Mouse (Mus musculus): ENCODE measurements at regions not wholly inside any gene's neighbourhood (a gene's known extent, or its start where the extent isn't known, plus 50 kb on each side); places are given as distances from the start of the nearest gene placed in this dataset.

DNA sequence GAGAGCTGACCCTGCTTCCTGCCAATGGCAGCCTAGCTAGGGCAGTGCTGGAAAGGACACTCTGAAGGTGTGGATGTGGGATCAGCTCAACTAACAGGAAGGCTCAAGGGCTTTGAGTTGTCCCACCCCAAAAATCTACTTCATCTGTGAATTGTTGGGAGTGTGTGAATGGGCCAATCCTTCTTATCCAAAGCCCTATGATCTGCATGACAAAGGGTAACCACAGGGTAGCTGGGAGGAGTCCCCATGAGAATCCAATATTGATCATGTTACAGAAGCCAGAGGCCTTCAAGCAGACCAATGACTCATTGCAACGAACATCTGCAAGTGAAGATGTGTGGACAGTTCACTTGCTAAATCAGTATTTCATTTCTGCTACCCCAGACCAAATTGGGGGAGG lies 51.1 kb upstream of the Adra1b start:
- Histone ChIP-seq H3K36me3 (replicated peaks) (no peaks in the 10 kb centered on the region), H3K4me1 (no peaks in the 10 kb centered on the region), H3K9me3 (0 out of 2 replicates have a peak, but pooled peaks cover 3% of the 10 kb centered on the region), H3K27me3 (replicated peaks; ENCODE audit: low read depth, poor library complexity, severe bottlenecking) (no peaks in the 10 kb centered on the region), H3K27ac (replicated peaks) (no peak overlapping the region), H3K4me3 (no peak overlapping the region)
- no peak for DNase-seq (ENCODE audit: low spot score)
- 87% methylated on average over 1 of the region's 1 CpGs for WGBS

DNA sequence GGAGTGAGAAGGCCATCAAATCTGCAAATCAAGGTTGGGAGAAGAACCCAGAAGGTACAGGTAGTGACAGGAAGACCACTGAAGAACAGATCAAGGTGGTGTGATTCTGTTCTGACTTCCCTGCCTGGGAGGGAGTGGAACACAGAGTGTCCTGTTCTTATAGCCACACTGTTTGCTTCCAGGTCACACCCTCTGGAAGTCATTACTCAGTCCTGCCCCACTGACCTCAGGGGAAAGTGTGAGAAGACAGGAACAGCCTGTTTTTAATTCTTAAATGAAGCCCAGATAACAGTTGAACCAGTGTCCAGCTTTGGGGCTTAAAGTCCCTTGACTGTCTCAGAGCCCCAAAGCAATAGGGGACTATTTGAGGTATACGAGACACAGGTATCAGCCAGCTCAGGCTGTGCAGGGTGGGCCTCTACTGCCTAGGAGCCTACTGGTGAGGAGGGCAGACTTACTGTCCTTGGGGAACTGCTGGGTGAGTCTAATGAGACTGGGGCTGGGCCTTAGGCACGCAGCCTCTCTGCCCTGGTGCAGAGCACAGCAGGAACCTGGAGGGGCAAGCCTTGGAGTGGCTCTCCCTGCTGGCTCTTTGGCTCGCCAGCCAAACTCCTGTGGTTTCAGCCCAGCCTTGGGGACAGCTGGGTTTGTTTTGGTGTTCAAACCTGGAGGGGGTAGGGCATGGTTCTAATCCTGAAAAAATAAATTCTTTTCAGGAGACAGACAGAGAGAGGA lies 57.4 kb upstream of the Adra1b start:
- Histone ChIP-seq H3K9me3 (no peaks in the 10 kb centered on the region), H3K4me1 (peaks cover 11% of the 10 kb centered on the region), H3K36me3 (replicated peaks) (no peaks in the 10 kb centered on the region), H3K4me3 (no peak overlapping the region), H3K27ac (replicated peaks) (peak overlapping the region; percentile 44; the same call in 1 of the 2 replicates), H3K27me3 (replicated peaks; ENCODE audit: low read depth, poor library complexity, severe bottlenecking) (no peaks in the 10 kb centered on the region)
- DNase-seq (ENCODE audit: low spot score): peak; percentile 26
- WGBS: 28% methylated on average over 3 of the region's 3 CpGs

DNA sequence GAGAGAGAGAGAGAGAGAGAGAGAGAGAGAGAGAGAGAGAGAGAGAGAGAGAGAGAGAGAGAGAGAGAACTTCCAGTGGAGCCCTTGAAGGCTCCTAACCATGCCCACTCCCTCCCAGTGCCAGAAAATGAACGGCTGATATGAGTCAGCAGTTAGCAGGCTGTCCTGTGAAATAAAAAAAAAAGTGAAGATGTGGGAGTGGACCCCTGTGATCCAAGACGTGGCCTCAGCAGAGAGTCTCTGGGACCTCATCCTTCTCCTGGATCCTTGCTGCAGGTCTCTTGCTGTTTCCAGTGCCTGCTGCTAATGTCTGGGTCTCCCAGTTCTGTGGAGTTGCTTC lies 57.9 kb upstream of the Adra1b start:
- no peak for DNase-seq (ENCODE audit: low spot score)
- WGBS: 52% methylated on average over 2 of the region's 2 CpGs
- Histone ChIP-seq H3K9me3 (no peaks in the 10 kb centered on the region), H3K27me3 (replicated peaks; ENCODE audit: low read depth, poor library complexity, severe bottlenecking) (no peaks in the 10 kb centered on the region), H3K27ac (replicated peaks) (no peak overlapping the region), H3K36me3 (replicated peaks) (no peaks in the 10 kb centered on the region), H3K4me3 (no peak overlapping the region), H3K4me1 (peaks cover 11% of the 10 kb centered on the region)

DNA sequence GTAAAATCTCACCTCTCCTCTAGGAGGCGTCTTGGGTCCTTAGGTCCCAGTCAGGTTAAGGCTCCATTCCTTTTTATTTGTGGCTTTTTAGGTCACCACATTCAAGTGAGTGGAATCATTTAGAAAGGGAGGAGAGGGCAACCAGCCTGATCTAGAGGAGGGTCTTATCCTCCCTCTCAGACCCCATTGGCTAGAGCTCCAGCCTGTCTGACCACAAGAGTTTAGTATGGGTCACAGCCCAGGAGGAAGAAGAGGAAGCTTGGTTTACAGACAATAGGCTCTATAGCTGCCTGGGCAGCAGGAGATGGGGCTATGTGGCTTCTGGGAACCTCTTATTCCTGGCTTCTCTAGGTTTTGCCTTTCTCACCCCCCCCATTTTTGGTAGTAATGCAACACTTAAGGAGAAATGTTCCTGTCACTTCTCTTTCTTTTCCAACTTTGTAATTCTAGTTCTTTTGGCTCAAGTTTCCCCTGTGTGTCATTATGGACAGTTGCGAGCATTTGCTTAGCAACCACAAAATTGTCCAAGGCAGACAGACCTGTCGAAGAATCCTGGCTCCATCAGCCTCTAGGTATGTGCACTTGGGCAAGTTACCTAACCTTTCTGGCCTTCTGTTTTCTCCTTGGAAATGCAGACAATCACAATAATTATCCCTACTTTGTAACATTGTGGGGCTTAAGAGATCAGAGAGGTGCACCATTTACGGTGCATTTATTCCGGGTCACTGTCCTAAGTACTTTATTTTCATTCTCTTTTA lies 59.5 kb upstream of the Adra1b start:
- DNase-seq (ENCODE audit: low spot score): no peak
- WGBS: 76% methylated on average over 5 of the region's 5 CpGs

DNA sequence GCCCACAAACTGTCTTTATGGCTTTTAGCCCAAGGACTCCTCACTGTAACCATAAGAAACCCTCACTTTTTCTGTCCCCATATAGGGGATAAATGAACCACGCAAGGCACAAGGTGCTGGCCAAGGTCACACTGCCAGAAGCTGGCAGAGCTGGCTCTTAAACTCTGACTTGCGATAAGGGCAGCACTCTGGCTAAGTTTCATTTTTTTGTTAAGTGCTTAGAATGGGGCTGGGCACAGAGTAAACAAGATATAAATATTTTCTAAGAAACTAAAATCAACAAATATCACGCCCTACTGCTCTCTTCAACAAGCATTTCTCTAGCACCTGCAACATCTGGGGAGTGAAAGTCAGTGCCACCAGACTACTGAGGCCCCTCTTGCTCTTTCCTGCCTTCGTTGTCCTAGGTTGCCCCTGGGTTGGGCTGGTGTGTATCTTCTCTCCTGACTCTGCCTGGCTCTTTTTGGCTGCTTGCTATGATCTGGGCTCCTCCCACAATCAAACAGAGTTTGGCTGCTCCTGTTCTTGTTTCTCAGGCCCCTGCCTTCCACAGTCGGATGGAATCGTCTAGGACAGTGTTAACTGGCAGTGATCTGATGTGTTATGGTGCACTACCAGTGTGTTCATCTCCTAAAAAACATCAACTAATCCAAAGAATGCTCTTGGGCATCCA lies 60.5 kb upstream of the Adra1b start:
- no peaks in the 10 kb centered on the region for H3K9me3 ChIP-seq
- H3K4me1 ChIP-seq: peaks cover 11% of the 10 kb centered on the region
- H3K27me3 ChIP-seq (replicated peaks; ENCODE audit: low read depth, poor library complexity, severe bottlenecking): no peaks in the 10 kb centered on the region
- no peak overlapping the region for H3K27ac ChIP-seq (replicated peaks)
- no peak overlapping the region for H3K4me3 ChIP-seq
- H3K36me3 ChIP-seq (replicated peaks): no peaks in the 10 kb centered on the region
- 85% methylated on average over 6 of the region's 6 CpGs for WGBS
- DNase-seq (ENCODE audit: low spot score): no peak

More for the DNA sequence above, 59.5 kb upstream of the Adra1b start:
- Histone ChIP-seq H3K9me3 (no peaks in the 10 kb centered on the region), H3K4me3 (no peak overlapping the region), H3K36me3 (replicated peaks) (no peaks in the 10 kb centered on the region), H3K27me3 (replicated peaks; ENCODE audit: low read depth, poor library complexity, severe bottlenecking) (no peaks in the 10 kb centered on the region), H3K4me1 (peaks cover 11% of the 10 kb centered on the region), H3K27ac (replicated peaks) (no peak overlapping the region)

DNA sequence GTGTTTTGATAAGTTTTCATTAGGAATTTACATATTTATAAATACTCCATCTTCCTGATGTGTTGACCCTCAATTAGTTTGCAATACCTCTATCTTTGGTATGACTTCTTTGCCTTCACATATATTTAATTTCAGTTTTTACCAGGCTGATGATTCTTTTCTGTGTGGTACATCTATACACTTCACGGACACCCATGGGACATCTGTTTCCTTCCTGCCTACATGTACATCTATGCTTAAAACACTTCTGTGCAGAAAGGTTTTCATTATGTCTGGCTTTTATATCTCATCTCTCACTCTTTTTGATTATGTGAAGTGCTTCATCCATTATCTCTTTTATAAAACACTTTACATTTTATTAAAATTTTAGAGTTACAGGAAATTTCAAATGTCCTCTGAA lies 66.8 kb upstream of the Adra1b start:
- DNase-seq (ENCODE audit: low spot score): no peak
- H3K4me3 ChIP-seq: no peak overlapping the region
- no peaks in the 10 kb centered on the region for H3K4me1 ChIP-seq
- no peaks in the 10 kb centered on the region for H3K27me3 ChIP-seq (replicated peaks; ENCODE audit: low read depth, poor library complexity, severe bottlenecking)
- no peak overlapping the region for H3K27ac ChIP-seq (replicated peaks)
- WGBS: 92% methylated on average over 1 of the region's 1 CpGs
- H3K36me3 ChIP-seq (replicated peaks): no peaks in the 10 kb centered on the region
- no peaks in the 10 kb centered on the region for H3K9me3 ChIP-seq

DNA sequence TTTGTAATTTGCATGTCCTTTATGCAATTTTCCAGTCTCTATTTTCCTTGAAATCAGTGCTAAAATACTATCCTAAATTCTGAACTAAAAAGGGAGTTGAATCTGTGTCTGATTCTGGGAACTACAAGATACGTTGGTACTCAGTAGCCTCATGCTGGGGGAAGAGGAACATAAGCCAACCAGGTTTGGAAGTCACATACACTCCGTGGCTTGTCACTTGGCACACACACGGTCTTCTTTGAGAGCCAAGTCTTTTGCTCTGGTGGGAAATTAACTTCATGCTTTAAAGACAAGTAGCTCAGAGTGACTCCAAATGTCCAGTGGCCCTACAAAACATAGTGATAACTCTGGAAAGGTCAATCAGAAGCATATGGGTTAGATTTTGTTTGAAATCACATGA lies 70.9 kb upstream of the Adra1b start:
- WGBS: 82% methylated on average over 3 of the region's 3 CpGs
- no peak overlapping the region for H3K27ac ChIP-seq (replicated peaks)
- peaks cover 7% of the 10 kb centered on the region; the same call in 1 of the 2 replicates for H3K4me1 ChIP-seq
- no peak overlapping the region for H3K4me3 ChIP-seq
- no peaks in the 10 kb centered on the region for H3K27me3 ChIP-seq (replicated peaks; ENCODE audit: low read depth, poor library complexity, severe bottlenecking)
- H3K36me3 ChIP-seq (replicated peaks): no peaks in the 10 kb centered on the region
- no peak for DNase-seq (ENCODE audit: low spot score)
- no peaks in the 10 kb centered on the region for H3K9me3 ChIP-seq

DNA sequence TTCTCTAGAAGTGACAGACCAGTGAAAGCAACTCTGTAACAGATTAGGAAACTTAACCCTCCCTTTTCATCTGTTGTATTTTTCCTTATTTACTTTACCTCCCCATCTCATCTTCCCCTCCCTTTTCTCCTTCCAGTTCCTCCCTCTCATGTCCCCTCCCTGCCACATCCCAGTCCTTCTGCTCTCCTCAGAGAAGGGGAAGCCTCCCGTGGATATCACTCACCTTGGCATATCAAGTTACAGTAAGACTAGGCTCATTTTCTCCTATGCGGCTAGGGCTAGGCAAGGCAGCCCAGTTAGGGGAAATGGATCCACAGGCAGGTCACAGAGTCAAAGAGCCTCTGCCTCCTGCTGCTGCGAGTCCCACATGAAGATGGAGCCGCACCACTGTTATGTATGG lies 75.0 kb upstream of the Adra1b start:
- 42% methylated on average over 4 of the region's 4 CpGs for WGBS
- no peak overlapping the region for H3K27ac ChIP-seq (replicated peaks)
- H3K4me1 ChIP-seq: peaks cover 7% of the 10 kb centered on the region; the same call in 1 of the 2 replicates

DNA sequence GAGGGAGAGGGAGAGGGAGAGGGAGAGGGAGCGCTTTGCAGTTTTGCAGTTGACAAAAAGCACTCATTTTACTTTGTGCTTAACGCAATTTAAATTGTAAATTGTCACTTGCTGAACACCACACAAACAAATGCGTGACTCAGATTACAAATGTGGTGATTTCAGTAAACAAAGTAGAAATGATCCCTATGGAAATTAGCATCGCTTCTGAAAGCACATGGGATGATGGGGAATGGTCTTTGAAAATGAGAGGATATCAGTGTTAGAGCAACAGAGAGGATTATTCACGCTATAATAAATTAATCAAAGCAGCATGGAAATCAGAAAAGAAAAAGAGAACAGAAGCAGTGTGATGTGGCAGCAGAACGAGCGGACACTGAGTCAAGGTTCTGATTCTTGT lies 78.4 kb upstream of the Adra1b start:
- no peak overlapping the region for H3K27ac ChIP-seq (replicated peaks)
- H3K36me3 ChIP-seq (replicated peaks): no peaks in the 10 kb centered on the region
- H3K27me3 ChIP-seq (replicated peaks; ENCODE audit: low read depth, poor library complexity, severe bottlenecking): no peaks in the 10 kb centered on the region
- no peaks in the 10 kb centered on the region for H3K9me3 ChIP-seq
- no peak for DNase-seq (ENCODE audit: low spot score)
- H3K4me1 ChIP-seq: peaks cover 7% of the 10 kb centered on the region; the same call in 1 of the 2 replicates
- WGBS: 76% methylated on average over 7 of the region's 7 CpGs
- no peak overlapping the region for H3K4me3 ChIP-seq

More for the DNA sequence above, 75.0 kb upstream of the Adra1b start:
- Histone ChIP-seq H3K27me3 (replicated peaks; ENCODE audit: low read depth, poor library complexity, severe bottlenecking) (no peaks in the 10 kb centered on the region), H3K4me3 (no peak overlapping the region), H3K9me3 (no peaks in the 10 kb centered on the region), H3K36me3 (replicated peaks) (no peaks in the 10 kb centered on the region)
- no peak for DNase-seq (ENCODE audit: low spot score)

DNA sequence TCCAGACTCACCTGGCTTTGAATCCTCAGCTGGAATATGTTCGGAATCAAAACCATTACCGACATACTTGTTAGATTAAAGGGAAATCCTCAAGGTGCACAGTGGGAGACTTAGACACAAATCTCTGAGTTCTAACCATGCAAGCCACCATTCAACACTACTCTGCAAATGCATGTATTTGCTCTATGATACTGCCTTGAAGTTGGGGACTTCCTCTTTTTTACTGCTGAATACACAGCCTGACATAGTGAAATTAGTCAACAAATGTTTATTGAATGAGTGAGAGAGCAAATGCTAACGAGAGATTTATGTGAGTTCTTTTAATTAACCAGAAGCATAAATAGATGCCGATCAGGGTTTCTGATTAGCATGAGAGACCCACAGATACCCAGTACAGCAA lies 79.4 kb upstream of the Adra1b start:
- H3K4me1 ChIP-seq: peaks cover 7% of the 10 kb centered on the region; the same call in 1 of the 2 replicates
- WGBS: 88% methylated on average over 4 of the region's 4 CpGs
- DNase-seq (ENCODE audit: low spot score): no peak
- no peaks in the 10 kb centered on the region for H3K9me3 ChIP-seq
- H3K27ac ChIP-seq (replicated peaks): no peak overlapping the region
- no peak overlapping the region for H3K4me3 ChIP-seq
- H3K36me3 ChIP-seq (replicated peaks): no peaks in the 10 kb centered on the region
- H3K27me3 ChIP-seq (replicated peaks; ENCODE audit: low read depth, poor library complexity, severe bottlenecking): no peaks in the 10 kb centered on the region

DNA sequence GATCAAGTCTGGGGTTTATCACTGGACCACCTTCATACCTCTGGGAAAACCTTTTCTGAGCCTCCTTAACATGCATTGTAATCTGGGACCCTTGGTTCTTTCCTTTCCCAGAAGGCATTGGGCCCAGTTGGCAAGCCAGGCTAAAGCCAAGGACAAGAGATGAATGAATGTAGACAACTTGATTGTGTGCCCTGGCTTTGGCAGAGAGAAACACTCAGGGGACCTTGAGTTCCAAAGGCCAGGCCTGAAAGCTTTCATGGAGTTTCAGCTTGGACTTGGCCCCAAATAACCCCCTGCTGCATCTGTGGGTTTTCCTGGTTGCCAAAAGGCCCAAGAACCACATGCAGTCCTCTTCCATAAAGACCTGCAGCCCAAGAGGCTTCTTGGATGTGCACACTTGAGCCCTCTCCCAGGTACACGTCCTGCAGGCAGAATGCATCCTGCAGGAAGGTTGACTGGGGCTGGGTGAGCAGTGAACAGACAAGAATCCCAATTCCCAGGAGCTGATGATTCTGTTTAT lies 89.0 kb upstream of the Adra1b start:
- H3K27ac ChIP-seq (replicated peaks): no peak overlapping the region
- H3K9me3 ChIP-seq: no peaks in the 10 kb centered on the region
- no peaks in the 10 kb centered on the region for H3K27me3 ChIP-seq (replicated peaks; ENCODE audit: low read depth, poor library complexity, severe bottlenecking)
- no peaks in the 10 kb centered on the region for H3K36me3 ChIP-seq (replicated peaks)
- H3K4me3 ChIP-seq: no peak overlapping the region
- 86% methylated on average over 1 of the region's 1 CpGs for WGBS
- no peak for DNase-seq (ENCODE audit: low spot score)
- peaks cover 12% of the 10 kb centered on the region for H3K4me1 ChIP-seq

DNA sequence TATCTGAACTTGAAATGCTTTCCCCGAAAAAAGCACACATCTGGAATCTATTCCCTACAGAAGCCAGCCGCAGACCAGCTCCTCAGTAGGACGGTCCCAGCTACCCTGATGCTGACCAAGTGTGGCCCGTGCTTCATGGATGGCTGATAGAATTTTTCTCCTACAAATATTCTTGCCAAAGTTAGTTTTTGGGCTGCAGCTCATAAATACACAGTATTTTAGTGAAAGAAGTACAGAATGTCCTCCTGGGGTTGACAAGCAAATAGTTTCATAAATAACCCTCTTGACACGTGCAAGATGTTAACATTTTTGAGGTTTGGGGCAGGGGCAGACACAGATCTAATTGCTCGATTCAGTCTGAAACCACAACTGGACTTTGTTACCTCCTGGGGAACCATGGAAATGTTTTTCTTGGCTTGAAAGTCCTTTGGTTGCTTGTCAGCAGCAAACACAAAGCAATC lies 91.0 kb upstream of the Adra1b start:
- peaks cover 12% of the 10 kb centered on the region for H3K4me1 ChIP-seq
- no peak overlapping the region for H3K27ac ChIP-seq (replicated peaks)
- H3K36me3 ChIP-seq (replicated peaks): no peaks in the 10 kb centered on the region
- WGBS: 43% methylated on average over 6 of the region's 6 CpGs
- H3K9me3 ChIP-seq: no peaks in the 10 kb centered on the region
- no peaks in the 10 kb centered on the region for H3K27me3 ChIP-seq (replicated peaks; ENCODE audit: low read depth, poor library complexity, severe bottlenecking)
- H3K4me3 ChIP-seq: no peak overlapping the region
- peak; percentile 18 for DNase-seq (ENCODE audit: low spot score)

Measured in embryonic facial prominence, embryonic 10.5 days (tissue).